Comparison of ENCODE assay signal across 19 mouse cellular contexts in genomic region chr5:89277049-89277448, GRCm38 (mm10).
DNase-seq lines count a peak whose midpoint lies in the region; TF ChIP-seq lines count a peak whose summit lies in the region.
"Had no signal": no experiment of that assay in that cellular context is flagged by ENCODE, and none has a peak within 500 bp of the region (broad histone marks: within the 10 kb centered on the region; RNA-seq: fewer than 3 reads in every experiment).

No protein-coding gene starts in this region.

- DNase-seq in kidney, adult 2 months = peak; percentile 27
- DNase-seq in kidney, postnatal 10 days = no peak
- DNase-seq in urinary bladder, adult 18-20 months (ENCODE audit: low spot score in 2 of 2) = peak; percentile 18 to 49
- no peak for DNase-seq in urinary bladder, postnatal 4 days (ENCODE audit: low spot score in 2 of 2)
- DNase-seq in lung, postnatal 25 days (ENCODE audit: low spot score) = peak; percentile 34
- no peak for DNase-seq in forebrain, embryonic 10.5 days (ENCODE audit: extremely low spot score, low spot score)
- DNase-seq in heart, postnatal 25 days (ENCODE audit: low spot score) = no peak
- no peak for DNase-seq in gastrocnemius, postnatal 14 days
- DNase-seq: adrenal gland, adult 8-10 months; B cell, adult 2 months; cerebellum, adult 9-11 months; embryo, embryonic 11 days; gastrocnemius, postnatal 36 days; left cerebral cortex, postnatal 4 days; retina, postnatal 1 day had no signal

- H3K4me1 ChIP-seq in kidney, adult 2 months (ENCODE audit: control insufficient read depth, insufficient read depth, low read length) = peaks cover 10% of the 10 kb centered on the region; the same call in 1 of the 2 replicates
- H3K4me1 ChIP-seq in forebrain, embryonic 10.5 days = no peaks in the 10 kb centered on the region
- H3K4me1 ChIP-seq: heart, embryonic 12.5 days; megakaryocyte, embryonic 14.5 days; neural tube, embryonic 15.5 days; stomach, embryonic 15.5 days had no signal

- 55% methylated on average over 2 of the region's 2 CpGs for WGBS in kidney, adult 2 months
- 86% methylated on average over 2 of the region's 2 CpGs for WGBS in forebrain, embryonic 10.5 days

- TF ChIP-seq POLR2A in kidney, adult 2 months (IDR thresholded peaks at IDR 0.05; ENCODE audit: low read depth, low read length) = no peak

- no peaks in the 10 kb centered on the region for H3K36me3 ChIP-seq in kidney, adult 2 months (ENCODE audit: control insufficient read depth, insufficient read depth, low read length)
- H3K36me3 ChIP-seq in forebrain, embryonic 10.5 days (replicated peaks) = no peaks in the 10 kb centered on the region
- H3K36me3 ChIP-seq: heart, embryonic 12.5 days; neural tube, embryonic 15.5 days; stomach, embryonic 15.5 days had no signal

- no peaks in the 10 kb centered on the region for H3K9me3 ChIP-seq in forebrain, embryonic 10.5 days
- H3K9me3 ChIP-seq: heart, embryonic 12.5 days; megakaryocyte, embryonic 14.5 days; neural tube, embryonic 15.5 days; stomach, embryonic 15.5 days had no signal

- no peak for TF ChIP-seq CTCF in kidney, adult 2 months (conservative IDR thresholded peaks at IDR 0.05; ENCODE audit: insufficient read depth, insufficient read length, low read depth, low read length)

- intact Hi-C loops in heart, postnatal 25 days (cut with DNase I) = no loop called here
- intact Hi-C loops in gastrocnemius, postnatal 14 days (cut with DNase I; ENCODE audit: low total_unique reads) = no loop called here

- H3K4me3 ChIP-seq in kidney, adult 2 months (ENCODE audit: insufficient read depth, low read depth, low read length) = no peak overlapping the region
- H3K4me3 ChIP-seq in forebrain, embryonic 10.5 days = no peak overlapping the region
- H3K4me3 ChIP-seq: heart, embryonic 12.5 days; megakaryocyte, embryonic 14.5 days; neural tube, embryonic 15.5 days; stomach, embryonic 15.5 days had no signal

- H3K27me3 ChIP-seq in kidney, adult 2 months (replicated peaks; ENCODE audit: control insufficient read depth, insufficient read depth, low read length) = no peaks in the 10 kb centered on the region
- H3K27me3 ChIP-seq in forebrain, embryonic 10.5 days (ENCODE audit: poor library complexity, severe bottlenecking) = no peaks in the 10 kb centered on the region
- H3K27me3 ChIP-seq: heart, embryonic 12.5 days; megakaryocyte, embryonic 14.5 days; neural tube, embryonic 15.5 days; stomach, embryonic 15.5 days had no signal

- peak overlapping the region; percentile 95 for H3K27ac ChIP-seq in kidney, adult 2 months (ENCODE audit: insufficient read depth, low read depth, low read length)
- no peak overlapping the region for H3K27ac ChIP-seq in forebrain, embryonic 10.5 days
- H3K27ac ChIP-seq: neural tube, embryonic 15.5 days; stomach, embryonic 15.5 days had no signal

Comparison
In these comparisons a context has a peak if more than half of its experiments do, and no peak if none do; other contexts are left out.
1. DNase-seq: peak in kidney, adult 2 months (single experiment), urinary bladder, adult 18-20 months (2 of 2) and lung, postnatal 25 days (single experiment); none in kidney, postnatal 10 days (single experiment), urinary bladder, postnatal 4 days (0 of 2), forebrain, embryonic 10.5 days (single experiment), heart, postnatal 25 days (single experiment) and gastrocnemius, postnatal 14 days (single experiment).